Mouse (Mus musculus): Measurements from ENCODE around the gene Otud5. TPM values are rescaled to one million over a fixed set of nuclear protein-coding genes. Genes with fewer than 3 reads are reported as not detected.
A peak's percentile ranks its signal among the peaks of the same experiment; 100 is the strongest.

The Otud5 gene
- polyA plus RNA-seq, 1 experiment from 2014 or later: 21.0 TPM

GRCm38 (mm10) chrX:7859191-7859753 is 18.1 kb downstream of the Otud5 start:
- 60% methylated on average over 3 of the region's 3 CpGs for WGBS
- Histone ChIP-seq H3K4me2 (replicated peaks; ENCODE audit: low read depth) (no peak overlapping the region), H3K4me3 (ENCODE audit: low read depth, low read length) (no peak overlapping the region), H3K36me3 (ENCODE audit: control insufficient read depth, insufficient read depth) (no peaks in the 10 kb centered on the region), H3K9me3 (ENCODE audit: control insufficient read depth) (no peaks in the 10 kb centered on the region), H3K4me1 (replicated peaks; ENCODE audit: control insufficient read depth, insufficient read depth, low read length) (no peaks in the 10 kb centered on the region), H3K9ac (ENCODE audit: low read depth, low read length) (no peak overlapping the region), H3K27me3 (replicated peaks; ENCODE audit: control insufficient read depth, insufficient read depth, low read length) (no peaks in the 10 kb centered on the region), H3K27ac (ENCODE audit: low read depth, low read length) (no peak overlapping the region)
- peak; percentile 33 for ATAC-seq
- no peak for TF ChIP-seq CTCF (IDR thresholded peaks at IDR 0.05; ENCODE audit: low read depth)

DNA sequence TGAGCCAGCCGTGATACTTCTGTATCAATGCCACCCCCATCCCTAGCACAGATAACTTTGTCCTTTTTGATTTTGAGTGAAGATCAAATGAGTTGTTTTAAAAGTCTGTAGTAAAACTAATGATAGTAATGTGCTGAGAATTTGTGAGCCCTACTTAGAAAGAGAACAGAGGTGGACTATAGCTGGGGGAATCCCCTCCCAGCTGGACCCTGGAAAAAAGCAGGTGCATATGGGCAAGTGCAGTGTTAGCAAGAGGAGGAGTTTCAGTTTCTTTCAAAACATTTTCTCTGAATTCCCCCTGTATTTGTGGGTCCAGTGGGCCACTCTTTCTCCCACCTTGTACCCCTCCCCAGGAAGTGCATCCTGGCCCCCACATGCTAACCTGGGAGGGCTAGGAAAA is 22.0 kb downstream of the Otud5 start:
- TF ChIP-seq CTCF (IDR thresholded peaks at IDR 0.05; ENCODE audit: low read depth): no peak
- no peaks in the 10 kb centered on the region for H3K27me3 ChIP-seq (replicated peaks; ENCODE audit: control insufficient read depth, insufficient read depth, low read length)
- peaks cover 6% of the 10 kb centered on the region; the same call in 1 of the 2 replicates for H3K36me3 ChIP-seq (ENCODE audit: control insufficient read depth, insufficient read depth)
- H3K9me3 ChIP-seq (ENCODE audit: control insufficient read depth): no peaks in the 10 kb centered on the region
- no peak overlapping the region for H3K27ac ChIP-seq (ENCODE audit: low read depth, low read length)
- ATAC-seq: no peak
- 80% methylated on average over 1 of the region's 1 CpGs for WGBS
- H3K4me2 ChIP-seq (replicated peaks; ENCODE audit: low read depth): no peak overlapping the region
- H3K9ac ChIP-seq (ENCODE audit: low read depth, low read length): no peak overlapping the region
- H3K4me1 ChIP-seq (replicated peaks; ENCODE audit: control insufficient read depth, insufficient read depth, low read length): no peaks in the 10 kb centered on the region
- no peak overlapping the region for H3K4me3 ChIP-seq (ENCODE audit: low read depth, low read length)

DNA sequence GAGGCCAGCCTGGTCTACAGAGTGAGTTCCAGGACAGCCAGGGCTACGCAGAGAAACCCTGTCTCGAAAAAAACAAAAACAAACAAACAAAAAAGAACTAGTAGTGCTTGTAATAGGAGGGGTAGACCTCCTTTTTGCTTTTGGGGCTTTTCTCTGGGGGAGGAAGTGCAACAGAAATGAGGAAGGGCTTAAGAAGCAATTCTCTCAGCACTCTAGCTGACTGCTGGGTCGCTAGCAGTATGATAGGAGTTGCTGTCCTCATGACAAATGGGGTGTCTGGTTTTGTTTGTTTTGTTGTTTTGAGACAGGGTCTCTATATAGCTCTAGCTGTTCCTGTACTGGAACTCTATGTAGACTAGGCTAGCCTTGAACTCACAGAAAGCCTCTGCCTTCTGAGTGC is 23.4 kb downstream of the Otud5 start:
- Histone ChIP-seq H3K27me3 (replicated peaks; ENCODE audit: control insufficient read depth, insufficient read depth, low read length) (no peaks in the 10 kb centered on the region), H3K4me2 (replicated peaks; ENCODE audit: low read depth) (no peak overlapping the region), H3K27ac (ENCODE audit: low read depth, low read length) (no peak overlapping the region), H3K36me3 (ENCODE audit: control insufficient read depth, insufficient read depth) (peaks cover 6% of the 10 kb centered on the region; the same call in 1 of the 2 replicates), H3K9ac (ENCODE audit: low read depth, low read length) (no peak overlapping the region), H3K4me1 (replicated peaks; ENCODE audit: control insufficient read depth, insufficient read depth, low read length) (no peaks in the 10 kb centered on the region), H3K4me3 (ENCODE audit: low read depth, low read length) (no peak overlapping the region), H3K9me3 (ENCODE audit: control insufficient read depth) (no peaks in the 10 kb centered on the region)
- ATAC-seq: no peak
- no peak for TF ChIP-seq CTCF (IDR thresholded peaks at IDR 0.05; ENCODE audit: low read depth)
- 78% methylated on average over 3 of the region's 3 CpGs for WGBS

- Histone ChIP-seq H3K4me1 (replicated peaks; ENCODE audit: control insufficient read depth, insufficient read depth, low read length) (no peaks in the 10 kb centered on the region), H3K27ac (ENCODE audit: low read depth, low read length) (no peak overlapping the region), H3K9ac (ENCODE audit: low read depth, low read length) (no peak overlapping the region), H3K9me3 (ENCODE audit: control insufficient read depth) (no peaks in the 10 kb centered on the region), H3K4me2 (replicated peaks; ENCODE audit: low read depth) (no peak overlapping the region), H3K4me3 (ENCODE audit: low read depth, low read length) (no peak overlapping the region), H3K36me3 (ENCODE audit: control insufficient read depth, insufficient read depth) (peaks cover 6% of the 10 kb centered on the region; the same call in 1 of the 2 replicates), H3K27me3 (replicated peaks; ENCODE audit: control insufficient read depth, insufficient read depth, low read length) (no peaks in the 10 kb centered on the region)
- TF ChIP-seq CTCF (IDR thresholded peaks at IDR 0.05; ENCODE audit: low read depth): no peak
- 61% methylated on average over 2 of the region's 2 CpGs for WGBS
- no peak for ATAC-seq
These were observed 24.2 kb downstream of the Otud5 start for GRCm38 (mm10) chrX:7865343-7865742.

- no peaks in the 10 kb centered on the region for H3K4me1 ChIP-seq (replicated peaks; ENCODE audit: control insufficient read depth, insufficient read depth, low read length)
- H3K27ac ChIP-seq (ENCODE audit: low read depth, low read length): no peak overlapping the region
- TF ChIP-seq CTCF (IDR thresholded peaks at IDR 0.05; ENCODE audit: low read depth): no peak
- no peak overlapping the region for H3K4me3 ChIP-seq (ENCODE audit: low read depth, low read length)
- WGBS: 49% methylated on average over 2 of the region's 2 CpGs
- no peak overlapping the region for H3K9ac ChIP-seq (ENCODE audit: low read depth, low read length)
- H3K9me3 ChIP-seq (ENCODE audit: control insufficient read depth): no peaks in the 10 kb centered on the region
- no peaks in the 10 kb centered on the region for H3K27me3 ChIP-seq (replicated peaks; ENCODE audit: control insufficient read depth, insufficient read depth, low read length)
- peaks cover 6% of the 10 kb centered on the region; the same call in 1 of the 2 replicates for H3K36me3 ChIP-seq (ENCODE audit: control insufficient read depth, insufficient read depth)
- no peak for ATAC-seq
- no peak overlapping the region for H3K4me2 ChIP-seq (replicated peaks; ENCODE audit: low read depth)
These were observed 24.6 kb downstream of the Otud5 start for GRCm38 (mm10) chrX:7865786-7866185.

DNA sequence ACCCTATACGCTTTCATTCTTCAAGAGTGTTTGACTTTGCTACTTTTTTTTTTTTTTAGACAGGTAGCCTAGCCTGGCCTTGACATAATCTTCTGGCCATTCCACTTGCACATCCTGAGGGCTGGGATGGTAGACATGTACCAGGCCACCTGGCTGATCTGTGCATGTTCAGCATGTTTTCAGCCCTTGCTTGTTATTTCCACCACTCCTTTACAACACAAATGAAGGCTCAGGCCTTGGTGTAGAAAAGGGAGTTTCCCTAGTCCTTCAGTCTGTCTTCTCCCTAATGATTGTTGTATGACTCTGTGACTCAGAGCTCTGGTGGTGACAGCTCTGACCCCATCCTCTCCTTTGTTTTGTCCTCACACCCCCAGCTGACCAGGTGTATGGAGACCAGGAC is 26.0 kb downstream of the Otud5 start:
- H3K4me1 ChIP-seq (replicated peaks; ENCODE audit: control insufficient read depth, insufficient read depth, low read length): no peaks in the 10 kb centered on the region
- TF ChIP-seq CTCF (IDR thresholded peaks at IDR 0.05; ENCODE audit: low read depth): no peak
- H3K36me3 ChIP-seq (ENCODE audit: control insufficient read depth, insufficient read depth): peaks cover 6% of the 10 kb centered on the region; the same call in 1 of the 2 replicates
- H3K4me3 ChIP-seq (ENCODE audit: low read depth, low read length): no peak overlapping the region
- H3K27ac ChIP-seq (ENCODE audit: low read depth, low read length): no peak overlapping the region; the same call in 1 of the 2 replicates
- H3K27me3 ChIP-seq (replicated peaks; ENCODE audit: control insufficient read depth, insufficient read depth, low read length): no peaks in the 10 kb centered on the region
- no peak overlapping the region for H3K9ac ChIP-seq (ENCODE audit: low read depth, low read length)
- WGBS: 88% methylated on average over 1 of the region's 1 CpGs
- H3K9me3 ChIP-seq (ENCODE audit: control insufficient read depth): no peaks in the 10 kb centered on the region
- no peak for ATAC-seq
- no peak overlapping the region for H3K4me2 ChIP-seq (replicated peaks; ENCODE audit: low read depth)

Measured in intestine, postnatal 0 days (tissue).